Mouse (Mus musculus): Measurements from ENCODE around the gene Bricd5.

The Bricd5 gene

DNA sequence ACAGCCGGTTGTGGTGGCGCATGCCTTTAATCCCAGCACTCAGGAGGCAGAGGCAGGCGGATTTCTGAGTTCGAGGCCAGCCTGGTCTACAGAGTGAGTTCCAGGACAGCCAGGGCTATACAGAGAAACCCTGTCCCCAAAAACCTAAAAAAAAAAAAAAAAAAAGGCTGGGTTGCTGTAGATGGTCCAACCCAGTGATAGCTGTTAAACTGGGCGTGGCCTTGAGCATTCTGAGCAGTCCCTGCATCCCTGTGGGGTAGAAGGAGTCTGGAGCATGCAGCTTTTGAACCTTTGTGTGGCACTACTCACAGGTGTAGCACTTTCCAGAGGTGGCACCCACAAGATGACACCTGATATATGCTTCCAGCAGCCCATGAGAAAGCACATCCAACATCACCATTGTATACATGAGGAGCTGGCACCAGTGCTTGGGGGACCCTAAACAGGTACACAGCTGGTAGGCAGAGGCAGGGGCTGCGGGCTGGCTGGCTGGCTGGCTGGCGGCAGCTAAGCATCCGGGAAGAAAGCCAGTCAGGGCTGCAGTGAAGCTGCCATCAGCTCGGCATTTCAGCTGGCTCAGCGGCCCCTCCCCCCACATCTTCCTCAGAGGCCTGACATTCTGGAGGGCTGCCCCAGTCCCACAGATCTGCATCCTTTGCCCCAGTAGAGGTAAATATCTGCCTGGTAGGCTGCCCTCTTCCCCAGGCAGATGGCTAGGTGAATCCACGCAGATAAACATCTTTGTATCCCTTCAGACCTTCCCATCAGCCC is 11.6 kb downstream of the Bricd5 start:
- DNase-seq (ENCODE audit: low spot score) = no peak

DNA sequence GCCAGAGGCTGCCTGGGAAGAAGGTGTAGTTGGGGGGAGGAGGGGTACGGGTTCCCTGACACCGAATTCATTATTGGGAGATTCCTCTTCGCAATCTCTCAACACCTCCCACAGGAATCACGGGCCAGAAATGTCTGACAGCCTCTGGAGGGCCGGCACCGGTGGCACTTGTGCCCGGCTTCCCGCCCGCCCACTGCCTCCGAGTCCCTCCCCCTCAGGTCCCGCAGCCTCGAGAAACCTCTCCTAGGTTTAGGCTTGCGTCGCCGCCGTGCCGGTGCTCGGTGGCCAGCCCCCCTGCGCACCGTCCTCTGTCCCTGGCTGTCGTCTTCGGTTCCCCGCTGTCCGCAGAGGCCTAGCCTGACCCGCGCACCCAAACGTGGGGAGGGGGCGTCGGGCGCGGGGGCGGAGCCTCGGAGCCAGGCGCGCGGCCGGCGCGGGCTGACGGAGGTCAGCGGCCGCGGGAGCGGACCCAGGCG is 14.5 kb downstream of the Bricd5 start, which contains the start of gene Caskin1:
Caskin1 (plus strand) TSS at position 416 of the 476 bp plus-strand sequence.
- DNase-seq (ENCODE audit: low spot score) = no peak

DNA sequence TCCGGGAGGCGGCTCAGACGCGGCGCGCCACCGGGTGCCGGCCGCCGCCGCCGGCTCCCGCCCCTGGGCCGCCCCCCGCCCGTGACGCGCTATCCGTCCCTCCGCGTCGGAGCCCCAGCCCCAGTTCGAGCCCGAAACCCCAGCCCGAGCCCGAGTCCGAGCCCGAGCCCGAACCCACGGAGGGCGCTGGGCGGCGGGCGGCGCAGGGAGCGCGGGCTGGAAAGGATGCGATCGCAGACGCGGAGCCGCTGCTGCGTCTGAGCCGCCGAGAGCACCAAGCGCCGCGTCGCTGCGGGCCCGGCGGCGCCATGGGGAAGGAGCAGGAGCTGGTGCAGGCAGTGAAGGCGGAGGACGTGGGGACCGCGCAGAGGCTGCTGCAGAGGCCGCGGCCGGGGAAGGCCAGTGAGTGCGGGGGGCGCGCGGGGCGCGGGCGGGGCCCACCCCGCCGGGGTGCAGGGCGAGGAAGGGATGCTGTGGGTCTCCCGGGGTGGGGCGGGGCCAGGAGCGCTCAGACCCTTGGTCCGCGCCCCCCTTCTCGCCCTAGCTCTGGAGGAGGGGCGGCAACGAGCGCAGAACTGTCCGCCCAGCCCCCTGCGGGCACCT is 15.1 kb downstream of the Bricd5 start:
- DNase-seq (ENCODE audit: low spot score) = no peak

DNA sequence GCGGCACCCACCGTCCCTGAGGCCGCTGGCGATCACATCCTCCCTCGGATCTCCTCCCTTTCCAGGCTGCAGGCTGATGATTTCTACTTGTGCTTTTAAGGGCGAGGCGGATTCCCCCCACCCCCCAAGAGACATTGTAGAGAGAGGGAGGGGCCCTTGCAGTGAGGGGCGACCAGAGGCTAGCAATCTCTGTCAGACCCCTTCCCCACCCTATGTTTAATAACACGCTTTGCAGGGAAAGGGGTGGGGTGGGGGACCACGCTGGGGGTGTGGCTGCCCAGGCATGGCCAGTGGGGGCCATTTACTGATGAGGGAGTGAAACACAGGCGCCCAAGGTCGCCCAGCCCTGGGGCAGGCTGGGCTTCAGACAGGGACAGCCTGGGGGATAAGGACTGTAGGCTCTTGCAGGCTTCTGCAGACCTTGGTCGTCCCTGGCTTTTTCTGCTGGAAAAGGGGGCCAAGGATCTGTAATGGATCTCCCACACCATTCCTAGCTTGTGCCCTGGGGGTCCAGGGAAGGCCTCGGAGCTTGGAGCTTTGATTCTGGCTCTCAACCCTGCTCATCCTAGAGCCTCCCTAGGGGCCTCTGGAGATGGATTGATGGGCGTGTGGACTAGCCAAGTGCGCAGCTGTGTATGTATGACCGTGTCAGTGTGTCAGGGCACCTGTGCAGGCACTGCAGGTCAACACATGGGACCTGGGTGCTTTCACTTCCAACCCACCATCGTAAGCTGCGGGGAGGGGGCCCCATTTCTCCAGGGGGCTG is 15.8 kb downstream of the Bricd5 start:
- DNase-seq (ENCODE audit: low spot score) = peak; percentile 62

DNA sequence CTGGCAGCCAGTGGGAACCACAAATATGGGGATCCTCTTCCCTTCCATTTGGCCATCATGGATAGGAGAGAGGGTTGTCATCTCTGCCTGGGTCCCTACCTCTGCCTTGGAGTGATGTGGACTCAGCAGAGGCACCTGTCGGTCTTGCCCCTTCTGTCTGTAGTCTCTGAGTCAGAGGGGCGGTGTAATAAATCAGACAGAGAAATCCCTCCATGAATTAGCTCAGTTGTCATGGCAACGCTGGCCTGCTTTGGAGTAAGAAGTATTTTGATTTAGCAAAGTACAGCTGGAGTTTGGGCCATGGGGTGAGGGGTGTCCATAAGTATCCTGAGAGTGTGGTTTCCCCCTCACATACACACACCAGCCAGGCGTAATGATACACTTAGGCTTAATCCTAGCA is 16.7 kb downstream of the Bricd5 start:
- DNase-seq (ENCODE audit: low spot score) = no peak

DNA sequence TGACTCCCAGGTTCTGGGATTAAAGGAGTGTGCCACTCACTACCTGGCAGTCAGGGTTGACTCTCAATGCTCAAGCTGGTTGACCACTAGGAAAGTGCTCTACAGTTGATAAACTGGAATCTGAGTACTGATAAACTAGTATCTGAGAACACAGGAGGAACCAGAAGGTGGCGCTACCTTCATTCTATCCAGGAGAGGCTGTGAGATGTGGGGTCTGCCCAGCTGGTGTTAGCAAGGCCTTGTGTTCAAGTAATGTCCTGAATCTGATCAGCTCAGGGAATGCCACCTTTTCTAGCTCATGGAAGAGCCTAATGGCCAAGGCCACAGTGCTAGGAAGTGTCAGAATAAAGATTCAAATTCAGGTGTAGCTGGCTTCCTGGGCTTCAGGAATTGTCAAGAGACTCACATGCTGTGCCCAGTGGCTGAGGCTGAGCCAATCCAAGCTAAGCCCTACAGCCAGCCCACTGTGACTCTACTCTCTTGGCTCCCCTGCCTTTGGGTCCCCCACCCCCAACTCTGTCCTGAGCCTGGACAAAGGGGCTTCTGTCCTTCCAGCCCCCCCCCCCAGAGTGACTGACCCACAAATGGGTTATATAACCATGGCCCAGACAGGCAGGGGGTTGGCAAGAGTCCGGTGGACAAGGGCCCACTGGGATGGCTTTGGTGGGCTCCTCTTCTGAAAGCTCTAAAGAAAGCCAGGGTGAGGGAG is 21.1 kb downstream of the Bricd5 start:
- DNase-seq (ENCODE audit: low spot score) = no peak

DNA sequence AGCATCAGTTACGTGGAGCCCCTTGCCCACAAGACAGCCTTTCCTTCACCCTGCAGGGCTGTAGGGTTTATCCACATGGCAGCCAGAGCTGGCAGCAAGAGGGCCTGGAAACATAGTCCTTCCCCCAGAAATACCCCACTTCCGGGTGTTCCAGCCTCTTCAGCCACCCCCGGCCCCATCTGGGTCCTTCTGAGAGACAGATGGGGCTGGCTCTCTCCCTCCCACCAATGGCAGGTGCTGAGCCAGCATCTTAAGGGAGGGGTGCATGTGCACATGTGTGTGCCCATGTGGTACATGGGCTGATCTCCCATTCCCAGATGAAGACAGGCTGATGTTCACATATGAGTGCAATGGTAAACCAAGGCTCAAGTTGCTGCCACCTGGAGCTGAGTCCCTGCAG is 21.8 kb downstream of the Bricd5 start:
- no peak for DNase-seq (ENCODE audit: low spot score)

DNA sequence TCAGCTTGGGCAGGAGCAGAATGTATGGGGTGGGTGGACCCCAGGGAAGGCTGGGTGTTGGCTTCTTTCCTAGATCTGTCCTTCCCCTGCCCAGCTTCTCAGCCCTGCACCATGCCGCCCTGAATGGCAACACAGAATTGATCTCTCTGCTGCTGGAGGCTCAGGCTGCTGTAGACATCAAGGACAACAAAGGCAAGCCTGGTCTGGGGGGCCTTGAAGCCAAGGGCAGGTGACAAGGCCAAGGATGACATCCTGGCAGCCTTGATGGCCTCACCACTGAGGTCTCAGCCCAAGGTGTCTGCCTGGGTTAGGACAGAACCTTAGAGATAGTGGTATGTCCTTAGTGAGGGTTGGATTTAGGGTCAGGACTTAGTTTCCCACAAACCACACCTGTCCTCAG is 22.3 kb downstream of the Bricd5 start:
- no peak for DNase-seq (ENCODE audit: low spot score)

DNA sequence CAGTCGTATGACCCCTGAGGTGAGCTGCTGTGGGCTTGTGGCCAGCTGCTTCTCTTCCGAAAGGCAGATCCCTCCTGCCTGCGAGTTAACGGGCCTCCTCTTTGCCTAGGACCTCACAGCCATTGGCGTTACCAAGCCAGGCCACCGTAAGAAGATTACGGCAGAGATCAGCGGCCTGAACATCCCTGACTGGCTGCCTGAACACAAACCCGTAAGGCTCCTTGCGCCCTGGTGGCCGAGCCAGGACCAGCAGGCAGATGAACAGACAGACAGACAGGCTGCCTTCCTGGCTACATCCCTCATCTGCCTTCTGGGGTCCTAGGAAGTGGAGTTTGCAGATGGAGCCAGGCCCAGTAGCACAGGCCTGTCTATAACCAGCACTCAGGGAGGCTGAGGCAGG is 28.5 kb downstream of the Bricd5 start:
- no peak for DNase-seq (ENCODE audit: low spot score)

DNA sequence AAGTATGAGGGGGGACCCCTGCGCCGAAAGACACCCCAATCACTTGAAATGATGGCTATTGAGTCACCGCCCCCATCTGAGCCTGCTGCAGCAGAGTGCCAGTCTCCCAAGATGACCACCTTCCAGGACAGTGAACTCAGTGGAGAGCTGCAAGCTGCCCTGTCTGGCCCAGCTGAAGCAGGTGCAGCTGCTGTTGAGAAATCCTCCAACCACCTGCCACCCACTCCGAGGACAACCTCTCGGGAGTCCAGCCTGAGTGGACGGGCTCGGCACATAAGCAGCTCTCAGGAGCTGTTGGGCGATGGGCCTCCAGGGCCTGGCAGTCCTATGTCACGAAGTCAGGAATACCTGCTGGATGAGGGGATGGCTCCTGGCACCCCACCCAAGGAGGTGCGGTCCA is 30.4 kb downstream of the Bricd5 start:
- DNase-seq (ENCODE audit: low spot score) = no peak

DNA sequence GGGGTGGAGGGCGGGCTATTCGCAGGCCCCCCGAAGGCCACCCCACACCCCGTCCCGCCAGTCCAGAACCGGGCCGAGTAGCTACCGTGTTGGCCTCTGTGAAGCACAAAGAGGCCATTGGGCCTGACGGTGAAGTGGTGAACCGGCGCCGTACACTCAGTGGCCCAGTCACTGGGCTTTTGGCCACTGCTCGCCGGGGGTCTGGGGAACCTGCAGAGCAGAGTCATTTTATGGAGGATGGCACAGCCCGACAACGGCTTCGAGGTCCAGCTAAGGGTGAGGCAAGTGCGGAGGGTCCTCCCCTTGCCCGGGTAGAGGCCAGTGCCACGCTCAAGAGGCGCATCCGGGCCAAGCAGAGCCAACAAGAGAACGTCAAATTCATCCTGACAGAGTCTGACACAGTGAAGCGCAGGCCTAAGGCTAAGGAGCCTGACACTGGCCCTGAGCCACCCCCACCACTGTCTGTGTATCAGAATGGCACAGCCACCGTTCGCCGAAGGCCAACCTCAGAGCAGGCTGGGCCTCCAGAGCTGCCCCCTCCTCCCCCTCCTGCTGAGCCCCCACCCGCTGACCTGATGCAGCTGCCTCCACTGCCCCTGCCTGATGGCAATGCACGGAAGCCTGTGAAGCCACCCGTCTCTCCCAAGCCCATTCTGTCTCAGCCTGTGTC is 31.7 kb downstream of the Bricd5 start:
- no peak for DNase-seq (ENCODE audit: low spot score)

DNA sequence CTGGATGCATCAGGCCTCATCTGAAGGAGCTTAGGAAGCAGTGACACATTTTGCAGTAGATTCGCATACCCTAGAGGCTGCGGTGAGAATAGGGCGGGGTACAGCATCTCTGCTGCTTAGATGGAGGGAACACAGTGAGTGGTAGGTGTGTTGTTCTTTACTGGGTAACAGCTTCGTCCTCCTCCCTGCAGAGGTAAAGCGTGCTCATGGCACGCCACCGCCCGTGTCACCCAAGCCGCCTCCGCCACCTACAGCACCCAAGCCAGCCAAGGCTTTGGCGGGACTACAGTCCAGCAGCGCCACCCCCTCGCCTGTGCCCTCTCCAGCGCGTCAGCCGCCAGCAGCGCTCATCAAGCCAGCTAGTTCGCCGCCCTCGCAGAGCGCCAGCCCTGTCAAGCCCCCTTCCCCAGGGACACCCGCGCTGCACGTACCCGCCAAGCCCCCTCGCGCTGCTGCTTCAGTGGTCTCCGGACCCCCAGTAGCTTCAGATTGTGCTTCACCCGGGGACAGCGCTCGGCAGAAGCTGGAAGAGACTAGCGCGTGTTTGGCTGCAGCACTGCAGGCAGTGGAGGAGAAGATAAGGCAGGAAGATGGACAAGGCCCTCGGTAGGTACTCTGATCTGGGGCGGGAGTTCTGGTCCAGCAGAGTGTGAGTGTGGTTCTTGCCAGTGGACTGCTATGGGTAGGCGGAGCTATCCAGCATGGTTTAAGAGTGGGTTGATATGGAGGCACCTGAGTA is 32.8 kb downstream of the Bricd5 start:
- no peak for DNase-seq (ENCODE audit: low spot score)

DNA sequence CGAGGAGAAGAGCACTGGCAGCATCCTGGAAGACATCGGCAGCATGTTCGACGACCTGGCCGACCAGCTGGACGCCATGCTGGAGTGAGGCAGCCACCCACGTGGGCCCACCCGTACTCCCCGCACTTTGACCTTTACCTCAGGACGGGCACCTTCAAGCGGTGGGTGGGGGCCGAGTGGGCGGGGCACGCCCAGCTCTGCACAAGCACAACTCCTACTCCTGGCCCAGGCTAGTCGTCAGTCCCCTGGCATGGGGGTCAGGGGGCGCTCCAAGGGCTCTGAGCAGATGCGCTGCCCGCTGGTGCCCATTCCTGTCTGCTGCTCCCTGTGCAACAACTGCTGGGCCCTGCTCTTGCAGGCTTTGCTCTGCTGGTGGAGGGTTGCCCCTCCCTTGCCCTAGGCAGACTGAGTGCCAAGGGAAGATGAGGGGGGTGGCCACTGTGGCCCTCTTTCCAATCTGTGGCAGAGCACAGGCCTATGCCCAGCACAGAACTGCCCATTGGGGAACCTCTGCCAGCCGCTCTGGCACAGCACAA is 33.5 kb downstream of the Bricd5 start:
- no peak for DNase-seq (ENCODE audit: low spot score)

DNA sequence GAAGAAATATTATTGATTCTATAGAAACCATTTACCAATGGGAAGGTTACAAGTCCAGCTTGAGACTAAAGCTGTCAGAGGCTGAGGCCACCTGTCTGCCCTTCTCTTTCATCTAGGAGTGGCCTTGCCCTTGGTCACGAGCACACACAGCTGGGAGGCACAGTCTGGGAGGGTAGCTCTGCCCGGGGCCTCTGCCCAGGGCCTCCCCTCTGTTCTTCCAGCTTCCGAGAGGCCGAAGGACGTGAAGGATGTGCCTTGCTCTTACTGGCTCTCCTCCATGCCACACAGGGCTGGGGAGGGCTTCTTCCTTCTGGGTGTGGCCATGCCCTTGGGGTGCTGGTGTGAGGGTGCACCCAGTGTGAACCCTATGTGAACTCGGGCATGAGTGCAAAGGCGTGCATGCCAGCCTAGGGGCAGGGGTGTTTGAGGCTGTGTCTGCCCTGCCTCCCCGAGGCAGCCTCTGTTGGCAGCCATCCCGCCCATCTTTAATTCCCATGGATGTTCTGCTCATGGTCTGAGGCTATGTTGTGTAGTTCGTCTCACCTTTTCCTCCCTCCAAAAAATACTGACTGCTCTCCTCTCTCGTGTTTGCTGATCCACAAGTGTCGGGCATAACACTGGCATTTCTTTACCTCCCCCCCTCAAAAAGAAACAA is 34.2 kb downstream of the Bricd5 start:
- DNase-seq (ENCODE audit: low spot score) = no peak

DNA sequence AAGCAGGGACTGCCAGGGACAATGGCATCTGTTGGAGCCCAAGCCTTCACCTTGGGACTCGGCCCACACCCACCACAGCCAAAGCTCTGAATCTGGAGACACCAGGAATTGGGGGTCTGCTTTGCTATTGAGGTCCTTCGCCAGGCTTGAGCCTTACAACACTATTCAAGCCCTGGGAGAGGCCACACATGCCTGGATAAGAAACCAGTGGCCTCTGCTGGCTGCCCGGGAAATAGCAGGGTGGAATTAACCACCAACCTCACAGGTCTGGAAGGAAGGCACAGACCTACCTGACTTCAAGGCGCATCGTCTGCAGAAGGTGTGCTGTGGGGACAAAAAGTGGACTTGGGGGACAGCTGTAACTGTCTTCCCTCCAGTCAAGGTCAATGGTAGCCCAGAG is 39.9 kb downstream of the Bricd5 start:
- DNase-seq (ENCODE audit: low spot score) = no peak

DNA sequence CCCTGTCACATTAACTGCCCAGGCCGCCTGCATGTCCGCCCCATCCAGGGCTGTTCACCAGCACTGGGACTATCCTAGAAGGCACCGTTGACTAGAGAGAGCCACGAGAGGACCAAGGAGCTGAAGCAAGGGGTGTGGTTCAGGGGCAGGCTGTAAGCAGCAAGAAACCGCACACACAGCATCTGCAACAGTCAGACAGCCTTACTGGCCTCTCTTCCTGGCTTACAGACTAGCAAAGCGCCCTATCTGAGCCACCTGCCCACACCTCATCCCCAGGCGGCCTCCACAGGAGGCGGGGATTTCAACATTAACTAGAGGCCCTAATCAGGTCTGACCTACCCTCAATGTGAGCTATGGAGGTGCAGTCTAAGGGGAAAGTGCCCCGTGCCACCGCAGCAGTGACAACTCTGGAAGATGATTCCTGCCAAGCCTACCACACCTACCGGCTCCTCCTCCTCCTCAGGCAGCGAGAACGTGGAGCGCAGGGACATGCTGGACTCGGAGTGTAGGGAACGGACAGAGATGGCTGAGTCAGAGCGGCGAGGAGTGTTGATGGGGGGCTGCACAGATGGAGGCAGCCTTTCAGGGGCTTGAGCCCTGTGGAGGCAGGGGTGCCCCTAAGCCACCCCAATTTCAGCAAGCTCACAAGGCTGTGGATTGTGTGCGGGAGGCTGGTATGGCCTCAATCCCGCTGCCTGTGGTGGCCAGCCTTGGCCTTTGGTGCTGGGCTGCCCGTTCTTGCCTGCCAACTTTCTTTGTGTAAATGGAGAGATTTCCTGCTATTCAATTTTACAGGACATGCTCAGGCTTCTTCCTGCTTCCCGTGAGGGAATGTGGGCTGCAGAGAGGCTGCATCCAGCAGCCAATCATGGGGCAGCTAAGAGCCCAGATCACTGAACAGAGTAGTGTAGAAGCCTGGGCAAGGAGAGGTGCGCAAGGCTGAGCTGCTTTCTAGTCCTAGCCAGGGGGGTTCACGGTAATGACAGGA is 40.9 kb downstream of the Bricd5 start:
- no peak for DNase-seq (ENCODE audit: low spot score)

DNA sequence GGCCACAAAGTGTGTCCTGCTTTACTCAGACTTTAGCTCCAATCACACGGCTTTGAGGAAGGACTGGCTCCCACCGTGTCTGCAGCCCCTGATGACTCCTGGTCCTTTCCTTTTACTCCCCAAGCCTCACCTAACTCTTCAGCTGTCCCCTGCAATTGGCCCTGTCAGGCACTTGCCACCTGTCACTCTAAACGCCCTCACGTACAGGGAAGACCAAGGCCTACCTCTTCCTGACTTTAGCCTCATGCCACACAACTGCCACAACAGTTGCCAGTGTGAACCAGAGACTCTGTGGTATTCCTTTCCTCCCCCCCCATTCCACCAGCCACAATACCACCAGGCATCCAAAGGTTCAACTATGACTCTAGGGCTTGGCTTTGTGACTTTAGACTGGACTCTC is 46.8 kb downstream of the Bricd5 start:
- DNase-seq (ENCODE audit: low spot score) = no peak

DNA sequence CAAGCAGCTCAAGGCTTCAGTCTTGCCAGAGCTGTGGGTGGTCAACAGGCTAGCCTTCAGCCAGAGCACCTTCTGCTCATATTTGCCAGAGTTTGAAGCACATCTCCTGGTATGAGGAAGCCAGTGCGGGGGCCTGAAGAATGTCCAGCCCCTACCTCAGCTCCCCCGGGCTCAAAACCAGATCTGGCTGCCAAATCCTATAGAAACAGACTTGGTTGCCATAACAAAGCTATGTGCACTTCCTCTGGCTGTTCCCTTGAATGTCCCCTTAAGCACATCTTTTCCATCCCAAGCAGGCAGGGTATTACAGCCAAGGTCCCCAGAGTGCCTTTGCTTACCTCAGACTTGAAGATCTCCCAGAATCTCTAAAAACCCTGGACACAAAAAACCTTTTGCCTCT is 51.0 kb downstream of the Bricd5 start:
- no peak for DNase-seq (ENCODE audit: low spot score)
